ENCODE assay signal across 11 mouse cellular contexts in the genomic region with DNA sequence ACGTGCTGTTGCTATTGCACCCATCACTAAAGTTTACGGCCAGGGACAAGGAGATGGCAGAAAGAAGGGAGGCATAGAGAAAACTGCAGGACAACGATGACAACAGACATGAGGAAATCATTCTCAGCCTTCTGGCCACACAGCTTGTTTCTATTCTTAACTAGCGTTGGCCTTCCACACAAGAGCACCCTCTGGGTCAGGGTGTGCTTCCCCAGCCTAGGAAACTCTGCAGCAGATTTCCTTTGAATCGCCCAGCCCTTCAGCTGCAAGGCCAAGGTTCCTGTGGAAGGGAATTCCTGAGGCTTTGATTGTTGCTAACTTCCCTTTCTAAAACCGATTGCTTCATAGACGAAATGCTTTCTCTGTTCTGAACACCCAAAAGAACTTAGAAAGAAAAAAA.
A peak's percentile ranks its signal among the peaks of the same experiment; 100 is the strongest.
DNase-seq lines count a peak whose midpoint lies in the region; ATAC-seq and TF ChIP-seq lines count a peak whose summit lies in the region.
"Had no signal": no experiment of that assay in that cellular context is flagged by ENCODE, and none has a peak within 500 bp of the region (broad histone marks: within the 10 kb centered on the region; RNA-seq: fewer than 3 reads in every experiment).

No protein-coding gene starts in this region.

- ATAC-seq in heart, embryonic 15.5 days (replicated peaks; ENCODE audit: insufficient number of reproducible peaks, insufficient read depth, low FRiP score, low read depth): no peak; the same call in 1 of the 2 replicates
- no peak for ATAC-seq in hindbrain, postnatal 0 days

- no peak overlapping the region for H3K4me3 ChIP-seq in testis, adult 2 months (ENCODE audit: control insufficient read depth, low read depth, low read length)
- H3K4me3 ChIP-seq in heart, embryonic 15.5 days: no peak overlapping the region
- H3K4me3 ChIP-seq in limb, embryonic 10.5 days: no peak overlapping the region
- H3K4me3 ChIP-seq in hindbrain, postnatal 0 days (ENCODE audit: low read length): no peak overlapping the region
- H3K4me3 ChIP-seq: embryonic facial prominence, embryonic 15.5 days; hindbrain, embryonic 10.5 days; megakaryocyte, embryonic 14.5 days had no signal

- H3K27me3 ChIP-seq in testis, adult 2 months (ENCODE audit: control insufficient read depth, insufficient read depth, low read length): no peaks in the 10 kb centered on the region
- H3K27me3 ChIP-seq in heart, embryonic 15.5 days: no peaks in the 10 kb centered on the region
- no peaks in the 10 kb centered on the region for H3K27me3 ChIP-seq in limb, embryonic 10.5 days (ENCODE audit: low read depth, poor library complexity, severe bottlenecking)
- H3K27me3 ChIP-seq in hindbrain, postnatal 0 days (ENCODE audit: insufficient read depth, low read length): no peaks in the 10 kb centered on the region
- H3K27me3 ChIP-seq: embryonic facial prominence, embryonic 15.5 days; megakaryocyte, embryonic 14.5 days had no signal

- WGBS in heart, embryonic 15.5 days: 30% methylated on average over 7 of the region's 7 CpGs
- 70% methylated on average over 7 of the region's 7 CpGs for WGBS in limb, embryonic 10.5 days
- 64% methylated on average over 7 of the region's 7 CpGs for WGBS in hindbrain, postnatal 0 days

- no peak for TF ChIP-seq POLR2A in testis, adult 2 months (IDR thresholded peaks at IDR 0.05; ENCODE audit: control insufficient read depth, low read depth, low read length)

- no peaks in the 10 kb centered on the region; the same call in 1 of the 2 replicates for H3K4me1 ChIP-seq in testis, adult 2 months (ENCODE audit: control insufficient read depth, insufficient read depth, low read length)
- peaks cover 14% of the 10 kb centered on the region; the same call in 1 of the 2 replicates for H3K4me1 ChIP-seq in heart, embryonic 15.5 days (replicated peaks)
- peaks cover 11% of the 10 kb centered on the region for H3K4me1 ChIP-seq in limb, embryonic 10.5 days
- no peaks in the 10 kb centered on the region for H3K4me1 ChIP-seq in hindbrain, postnatal 0 days (ENCODE audit: insufficient read depth, low read length)
- H3K4me1 ChIP-seq: embryonic facial prominence, embryonic 15.5 days; megakaryocyte, embryonic 14.5 days had no signal

- H3K9ac ChIP-seq in heart, embryonic 15.5 days: no peak overlapping the region
- no peak overlapping the region for H3K9ac ChIP-seq in hindbrain, postnatal 0 days (replicated peaks; ENCODE audit: low read length)
- H3K9ac ChIP-seq: embryonic facial prominence, embryonic 15.5 days had no signal

- H3K9me3 ChIP-seq in heart, embryonic 15.5 days (replicated peaks): no peaks in the 10 kb centered on the region
- H3K9me3 ChIP-seq in limb, embryonic 10.5 days (replicated peaks): no peaks in the 10 kb centered on the region
- H3K9me3 ChIP-seq in hindbrain, postnatal 0 days (ENCODE audit: low read length): no peaks in the 10 kb centered on the region
- H3K9me3 ChIP-seq: embryonic facial prominence, embryonic 15.5 days; G1E; hindbrain, embryonic 10.5 days; megakaryocyte, embryonic 14.5 days had no signal

- no peak for DNase-seq in testis, postnatal 10 days (ENCODE audit: low spot score)
- DNase-seq in limb, embryonic 10.5 days (ENCODE audit: low spot score): no peak
- DNase-seq in hindbrain, postnatal 0 days (ENCODE audit: low spot score): no peak
- DNase-seq in frontal cortex, adult 2 months (ENCODE audit: extremely low spot score in 1 of 2, low spot score in 1 of 2): no peak
- DNase-seq in layer of hippocampus, adult 9-11 months: no peak

- no peak overlapping the region for H3K4me2 ChIP-seq in heart, embryonic 15.5 days
- H3K4me2 ChIP-seq in hindbrain, postnatal 0 days (ENCODE audit: low read depth, low read length): no peak overlapping the region
- H3K4me2 ChIP-seq: embryonic facial prominence, embryonic 15.5 days had no signal

- H3K36me3 ChIP-seq in testis, adult 2 months (ENCODE audit: control insufficient read depth, insufficient read depth, low read length): no peaks in the 10 kb centered on the region
- no peaks in the 10 kb centered on the region for H3K36me3 ChIP-seq in heart, embryonic 15.5 days
- H3K36me3 ChIP-seq in limb, embryonic 10.5 days: no peaks in the 10 kb centered on the region
- H3K36me3 ChIP-seq in hindbrain, postnatal 0 days (ENCODE audit: insufficient read depth, low read length): no peaks in the 10 kb centered on the region
- H3K36me3 ChIP-seq: embryonic facial prominence, embryonic 15.5 days; G1E; hindbrain, embryonic 10.5 days had no signal

- TF ChIP-seq CTCF in testis, adult 2 months (IDR thresholded peaks at IDR 0.05; ENCODE audit: control insufficient read depth, insufficient read depth, insufficient replicate concordance, low read depth, low read length): no peak
- TF ChIP-seq CTCF in hindbrain, postnatal 0 days (IDR thresholded peaks at IDR 0.05; ENCODE audit: low read depth): no peak

- H3K27ac ChIP-seq in testis, adult 2 months (ENCODE audit: control insufficient read depth, insufficient read depth, low read depth, low read length): peak overlapping the region; percentile 81
- H3K27ac ChIP-seq in heart, embryonic 15.5 days: peak overlapping the region; percentile 65
- 0 out of 2 replicates have a peak overlapping the region, but pooled peaks have one; percentile 40 for H3K27ac ChIP-seq in limb, embryonic 10.5 days
- H3K27ac ChIP-seq in hindbrain, postnatal 0 days: no peak overlapping the region
- H3K27ac ChIP-seq: embryonic facial prominence, embryonic 15.5 days; hindbrain, embryonic 10.5 days had no signal
